Mouse (Mus musculus) liver, adult (tissue): ENCODE measurements around the gene Pdap1.

Experiments used
- GATA4 ChIP-seq: IDR thresholded peaks from 2 replicates; pipeline ENCODE4 v1.6.1; 2014; ENCODE audit warnings: mild to moderate bottlenecking, low read length; ENCODE audit not compliant: insufficient replicate concordance

The Pdap1 gene

DNA sequence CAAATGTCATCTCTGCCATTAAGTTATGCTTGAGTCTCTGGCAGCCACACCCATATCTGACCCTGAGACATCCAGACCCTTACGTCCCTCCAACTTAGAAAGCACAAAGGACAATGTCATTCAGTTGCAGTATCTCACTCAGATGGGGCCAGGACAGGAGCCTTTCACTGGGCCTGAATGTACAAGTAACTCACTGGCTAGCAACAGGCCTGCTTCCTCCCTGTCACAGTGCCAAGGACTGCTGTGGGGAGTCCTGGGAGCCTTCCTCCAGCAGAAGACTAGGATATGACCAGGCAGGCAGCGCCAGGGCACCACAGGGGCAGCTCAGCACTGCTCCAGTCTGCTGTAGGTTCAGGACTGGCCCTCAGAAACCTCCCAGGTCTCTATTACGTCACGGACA is 10.9 kb downstream of the Pdap1 start:
- no peak for TF ChIP-seq GATA4

DNA sequence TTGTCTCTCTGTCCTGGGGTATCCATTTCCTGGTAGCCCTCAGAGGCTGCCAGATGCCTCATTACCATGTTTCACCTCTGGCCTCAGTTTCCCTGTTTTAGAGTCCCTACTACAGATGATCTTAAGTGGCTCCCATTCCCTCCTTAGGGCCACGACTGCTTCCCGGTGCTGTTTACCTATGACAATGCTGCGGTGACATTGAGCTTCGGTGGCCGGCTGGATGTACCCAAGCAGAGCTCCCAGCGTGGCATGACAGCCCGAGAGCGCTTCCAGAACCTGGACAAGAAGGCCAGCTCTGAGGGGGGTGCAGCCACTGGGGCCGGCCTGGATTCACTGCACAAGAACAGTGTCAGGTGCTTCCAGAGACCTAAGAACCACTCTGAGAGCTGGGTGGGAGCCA is 13.5 kb downstream of the Pdap1 start:
- TF ChIP-seq GATA4 = no peak

DNA sequence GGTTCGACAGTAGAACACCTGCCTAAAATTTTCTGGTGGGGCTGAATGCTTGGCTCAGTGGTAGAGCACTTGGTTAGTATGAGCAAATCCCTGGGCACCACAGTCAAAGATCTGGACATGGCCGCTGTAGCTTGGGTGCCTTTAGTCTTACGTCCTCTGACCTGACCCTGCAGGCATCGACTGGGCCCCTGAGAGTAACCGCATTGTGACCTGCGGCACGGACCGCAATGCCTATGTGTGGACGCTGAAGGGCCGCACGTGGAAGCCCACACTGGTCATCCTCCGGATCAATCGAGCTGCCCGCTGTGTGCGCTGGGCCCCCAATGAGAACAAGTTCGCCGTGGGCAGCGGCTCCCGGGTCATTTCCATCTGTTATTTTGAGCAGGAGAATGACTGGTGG is 16.6 kb downstream of the Pdap1 start:
- no peak for TF ChIP-seq GATA4

DNA sequence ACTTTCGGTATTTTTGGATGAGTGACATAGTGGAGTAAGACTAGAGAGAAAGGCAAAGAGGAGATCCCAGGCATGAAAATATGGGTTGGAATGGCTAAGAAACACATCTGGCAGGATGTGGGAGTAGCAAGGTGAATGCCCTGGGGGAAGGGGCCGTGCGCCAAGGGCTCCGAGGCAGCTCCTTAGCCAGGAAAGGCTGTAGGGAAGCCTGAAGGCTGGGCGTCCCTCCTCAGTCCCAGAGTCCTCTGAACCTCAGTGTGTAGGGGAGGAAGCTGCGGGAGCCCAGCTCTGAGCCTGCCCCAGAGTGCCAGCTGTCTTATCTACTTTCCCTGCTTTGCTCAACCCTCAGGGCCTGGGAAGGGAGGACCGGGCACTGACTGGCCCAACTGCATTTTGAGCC is 19.1 kb downstream of the Pdap1 start:
- no peak for TF ChIP-seq GATA4

DNA sequence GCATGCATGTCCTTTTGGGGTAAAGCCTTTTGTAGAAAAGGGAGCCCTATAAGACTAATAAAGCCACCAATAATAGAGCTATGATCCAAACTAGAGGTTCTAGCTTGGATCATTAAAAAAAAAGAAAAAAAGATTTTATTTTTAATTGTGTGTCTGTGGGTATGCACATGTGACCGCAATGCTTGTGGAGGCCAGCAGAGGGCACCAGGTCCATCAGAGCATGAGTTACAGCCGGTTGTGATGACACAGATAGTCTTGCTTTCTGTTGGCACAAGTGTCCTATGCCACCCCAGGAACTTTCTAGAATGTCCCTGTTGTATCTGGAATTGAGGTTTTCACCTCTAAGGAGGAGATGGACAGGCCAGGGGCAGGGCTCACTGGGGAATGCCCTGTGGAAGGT is 20.7 kb downstream of the Pdap1 start:
- TF ChIP-seq GATA4 = no peak

GRCm38 (mm10) chr5:145118461-145118860 is 21.6 kb downstream of the Pdap1 start:
- no peak for TF ChIP-seq GATA4

GRCm38 (mm10) chr5:145118005-145118404 is 22.0 kb downstream of the Pdap1 start:
- no peak for TF ChIP-seq GATA4

- TF ChIP-seq GATA4 = no peak
Measured at GRCm38 (mm10) chr5:145116916-145117315, 23.1 kb downstream of the Pdap1 start.

- TF ChIP-seq GATA4 = 0 out of 2 replicates have a peak, but pooled peaks have one; percentile 10
Measured at GRCm38 (mm10) chr5:145116316-145116715, 23.7 kb downstream of the Pdap1 start.

DNA sequence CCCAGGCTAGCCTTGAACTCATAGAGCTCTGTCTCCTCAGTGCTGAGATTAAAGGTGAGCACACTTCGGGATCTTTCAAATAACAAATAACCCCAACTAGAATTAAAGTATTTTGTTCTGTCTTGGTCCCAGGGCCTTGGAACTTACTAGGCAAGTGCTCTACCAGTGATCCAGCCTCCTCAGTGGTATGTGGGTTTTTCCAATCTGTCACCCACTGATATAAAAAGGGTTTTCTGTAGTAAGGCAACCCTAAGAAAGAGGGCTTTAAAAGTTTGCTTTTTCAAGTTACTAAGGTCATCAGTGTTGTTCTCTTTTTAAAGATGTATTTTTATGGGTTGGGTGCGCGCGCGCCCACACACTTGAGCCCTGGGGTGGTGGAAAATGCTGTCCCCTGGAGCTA is 24.3 kb downstream of the Pdap1 start:
- TF ChIP-seq GATA4 = no peak

- TF ChIP-seq GATA4 = no peak
Measured at GRCm38 (mm10) chr5:145114606-145115473, 25.2 kb downstream of the Pdap1 start.

- TF ChIP-seq GATA4 = no peak
Measured at GRCm38 (mm10) chr5:145114071-145114605, 25.9 kb downstream of the Pdap1 start, which contains the start of gene Arpc1b. Gene Arpc1b, plus strand, starts transcription at chr5:145114215.

DNA sequence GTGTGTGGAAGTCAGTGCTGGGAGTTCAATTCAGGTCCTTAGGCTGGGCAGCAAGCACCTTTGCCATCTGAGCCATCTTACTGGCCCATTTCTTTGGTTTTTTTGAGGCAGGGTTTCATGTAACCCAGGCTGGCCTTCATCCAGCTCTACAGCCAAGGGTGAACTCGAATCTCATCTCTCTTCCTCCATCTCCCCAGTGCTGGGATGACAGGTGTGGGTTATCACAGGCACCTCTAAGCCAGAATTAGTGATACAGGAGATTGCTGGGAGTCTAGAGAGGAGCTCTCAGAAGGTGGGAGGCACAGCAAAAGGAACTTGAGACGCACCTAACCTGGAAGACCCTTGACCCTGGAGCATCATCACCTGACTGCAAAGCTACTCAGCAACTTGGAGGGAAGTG is 26.6 kb downstream of the Pdap1 start:
- no peak for TF ChIP-seq GATA4

DNA sequence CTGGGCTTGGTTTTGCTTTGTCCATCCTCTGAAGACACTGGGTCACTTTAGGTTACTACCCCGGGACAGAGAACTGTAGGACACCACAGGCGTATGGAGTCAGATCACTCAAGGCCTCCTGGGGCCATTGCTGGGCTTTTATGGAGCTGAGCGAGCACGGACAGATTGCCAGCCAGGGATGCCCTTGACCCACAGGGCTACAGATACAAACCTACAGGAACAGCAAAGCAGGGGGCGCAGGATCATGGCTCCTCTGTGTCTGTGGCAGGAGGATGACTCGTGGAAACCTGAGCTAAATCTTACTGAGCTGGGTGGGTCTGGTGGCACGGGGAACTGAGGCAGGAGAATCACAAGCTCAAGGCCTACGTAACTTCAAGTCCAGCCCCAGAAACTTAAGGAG is 27.5 kb downstream of the Pdap1 start:
- TF ChIP-seq GATA4 = no peak

- no peak for TF ChIP-seq GATA4
Measured at GRCm38 (mm10) chr5:145110401-145110800, 29.6 kb downstream of the Pdap1 start.

- TF ChIP-seq GATA4 = no peak
Measured at GRCm38 (mm10) chr5:145105694-145106275, 34.3 kb downstream of the Pdap1 start.
